Mouse (Mus musculus): Measurements from ENCODE around the gene Chn1.

GRCm38 (mm10) chr2:73636387-73636786 is 138.8 kb downstream of the Chn1 start:
- TF ChIP-seq ZMIZ1 (IDR thresholded peaks at IDR 0.05; ENCODE audit: low read depth, low read length) (no peak), POLR2A (IDR thresholded peaks at IDR 0.05; ENCODE audit: control insufficient read depth in 1 of 2, insufficient read depth in 1 of 2, low read depth in 1 of 2, low read length in 2 of 2, poor library complexity in 1 of 2) (no peak), CTCF (IDR thresholded peaks at IDR 0.05 in 2 of 3, conservative IDR thresholded peaks at IDR 0.05 in 1 of 3; ENCODE audit: control insufficient read depth in 1 of 3, insufficient read depth in 1 of 3, low read depth in 2 of 3, low read length in 3 of 3, poor library complexity in 1 of 3, severe bottlenecking in 1 of 3) (no peak), HCFC1 (IDR thresholded peaks at IDR 0.05; ENCODE audit: low read depth, low read length) (no peak), E2F4 (IDR thresholded peaks at IDR 0.05; ENCODE audit: borderline replicate concordance, low read depth, low read length) (no peak), USF1 (IDR thresholded peaks at IDR 0.05; ENCODE audit: low read depth, low read length) (no peak), CHD2 (IDR thresholded peaks at IDR 0.05; ENCODE audit: low read length) (no peak)

Data from MEL (cell line).